Mouse (Mus musculus) CD4-positive, CD25-positive, alpha-beta regulatory T cell (primary cell): Measurements from ENCODE around the gene Gid4. TPM values are rescaled to one million over a fixed set of nuclear protein-coding genes. Genes with fewer than 3 reads are reported as not detected.

Experiments used
- polyA plus RNA-seq: library from polyadenylated mRNA; unstranded; fragments of 100-300 nt; shearing (Covaris generic); gene quantifications from one replicate; pipeline ENCODE4 v1.2.1, GENCODE M21; 2017

Gene Gid4
- polyA plus RNA-seq, result 32.6 TPM

DNA sequence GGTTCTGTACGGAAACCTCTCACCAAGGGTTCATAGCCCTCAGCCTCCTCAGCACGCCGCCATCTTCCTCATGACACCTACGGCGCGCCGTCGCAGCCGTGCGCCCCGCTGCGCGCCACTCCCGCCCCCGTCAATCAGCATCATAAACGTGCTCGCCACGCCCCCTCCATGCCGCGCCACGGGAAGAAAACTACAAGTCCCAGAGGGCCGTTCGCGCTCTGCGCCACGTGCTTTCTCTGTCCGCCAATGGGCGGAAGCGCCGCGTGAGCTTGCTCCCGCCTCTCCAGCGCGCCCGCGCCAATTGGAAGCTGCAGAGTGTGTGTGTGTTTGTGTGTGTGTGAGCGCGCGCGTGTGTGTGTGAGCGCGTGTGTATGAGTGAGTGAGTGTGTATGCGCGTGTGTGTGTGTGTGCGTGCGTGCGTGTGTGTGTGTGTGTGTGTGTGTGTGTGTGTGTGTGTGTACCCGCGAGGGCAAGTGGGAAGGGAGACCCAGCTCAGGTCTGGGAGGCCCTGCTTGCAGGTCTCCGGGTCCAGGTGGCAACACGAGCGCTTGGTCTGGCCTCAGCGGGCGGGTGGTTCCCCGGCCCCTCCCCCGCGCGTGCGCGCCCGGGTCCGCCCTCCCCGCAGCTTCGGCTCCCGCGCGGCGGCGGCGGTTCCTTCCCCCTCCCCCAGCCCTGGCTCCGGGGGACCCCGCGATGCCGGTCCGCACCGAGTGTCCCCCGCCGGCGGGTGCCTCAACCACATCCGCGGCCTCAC, at the start of gene Gid4:
Gene Gid4, plus strand, starts transcription at position 183 of the 754 bp plus-strand sequence.

DNA sequence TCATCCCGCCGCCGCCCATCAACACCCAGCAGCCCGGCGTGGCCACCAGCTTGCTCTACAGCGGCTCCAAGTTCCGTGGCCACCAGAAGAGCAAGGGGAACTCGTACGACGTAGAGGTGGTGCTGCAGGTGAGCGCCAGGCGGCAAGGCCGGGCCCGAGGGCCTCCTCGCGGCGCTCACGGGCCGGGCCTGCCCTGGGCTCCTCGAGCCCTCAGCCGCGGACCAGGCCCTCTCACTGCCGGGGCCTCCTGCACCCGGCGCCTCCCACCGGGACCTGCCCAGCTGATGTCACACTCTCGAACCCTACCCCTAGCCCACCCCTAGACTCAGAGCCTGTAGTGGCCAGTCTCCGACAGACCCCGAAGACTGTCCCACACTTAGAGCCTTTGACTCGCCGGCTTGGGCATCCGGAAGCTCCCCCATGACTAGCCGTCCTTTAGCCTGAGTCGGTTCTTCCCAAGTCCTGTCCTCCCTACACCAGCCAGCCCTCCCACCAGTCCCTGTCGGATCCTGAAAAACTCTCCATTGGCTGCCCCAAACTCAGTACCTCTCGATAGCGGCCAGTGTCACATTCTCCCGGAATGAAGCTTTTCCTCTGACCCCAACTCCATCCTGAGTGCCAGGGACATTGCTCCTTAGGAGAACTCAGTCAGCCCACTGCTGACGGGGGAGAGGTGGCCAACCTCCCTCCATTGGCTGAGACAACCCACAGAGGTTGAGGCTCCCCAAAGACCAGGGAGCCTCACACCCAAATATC, 950 bp downstream of the Gid4 start, which contains the start of gene Atpaf2:
Gene Atpaf2, minus strand, starts transcription at position 741 of the 756 bp plus-strand sequence.

DNA sequence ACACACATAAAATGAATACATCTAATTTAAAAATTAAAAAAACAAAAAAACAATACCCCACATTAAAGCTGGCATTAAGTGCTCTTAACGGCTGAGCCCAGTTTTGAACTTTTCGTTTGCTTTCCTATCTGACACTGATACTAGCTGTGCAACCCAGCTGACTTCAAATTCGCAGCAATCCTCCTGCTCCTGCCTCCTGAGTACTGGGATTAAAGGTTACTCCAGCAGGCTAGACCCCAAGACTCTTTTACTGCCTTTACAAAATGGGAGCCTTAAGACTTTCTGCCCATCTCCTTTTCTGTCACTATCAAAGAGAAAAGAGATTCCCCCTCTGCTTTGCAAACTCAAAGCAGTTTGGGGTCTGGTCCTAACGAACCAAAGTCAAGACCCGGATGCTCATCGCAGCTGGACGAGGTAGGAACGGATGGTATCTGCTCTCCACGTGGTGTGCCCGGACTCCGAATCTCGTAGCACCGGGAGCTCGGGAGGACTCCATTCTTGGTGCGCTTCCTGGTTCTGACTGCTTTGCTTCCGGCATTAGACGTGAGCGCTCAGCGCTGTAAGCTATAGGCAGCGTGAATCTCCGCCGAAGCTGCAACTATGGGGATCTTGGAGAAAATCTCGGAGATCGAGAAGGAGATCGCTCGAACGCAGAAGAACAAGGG, 37.3 kb downstream of the Gid4 start, which contains the start of gene Drg2:
Gene Drg2, plus strand, starts transcription at position 512 of the 665 bp plus-strand sequence.

DNA sequence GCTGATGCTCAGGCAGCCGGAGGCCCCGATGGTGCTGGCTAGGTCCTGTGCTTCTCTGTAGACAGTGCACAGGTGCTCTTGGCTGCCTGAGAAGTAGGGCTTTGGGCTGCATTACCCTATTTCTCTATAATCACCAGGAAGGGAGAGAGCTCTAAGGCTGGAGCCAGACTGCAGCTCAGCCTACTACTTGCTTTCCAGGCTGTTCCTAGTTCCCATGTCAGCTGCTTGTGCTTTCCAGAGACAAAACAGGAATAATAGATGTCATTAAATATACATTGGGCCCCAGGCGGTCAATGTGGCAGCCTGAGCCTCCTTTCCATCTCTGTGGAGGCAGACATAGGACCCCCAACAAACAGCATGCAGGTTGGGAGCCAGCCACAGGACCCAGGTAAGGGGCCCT, 52.1 kb downstream of the Gid4 start, which contains the start of gene Myo15:
Gene Myo15, plus strand, starts transcription at position 301 of the 400 bp plus-strand sequence.

Other genes with a start within 250 kb of the Gid4 start
- 80.2 TPM for gene Srebf1, start 194.6 kb upstream of the Gid4 start, polyA plus RNA-seq
- gene Tom1l2, start 64.2 kb upstream of the Gid4 start, polyA plus RNA-seq, result 56.3 TPM
- 0.74 TPM for gene Drc3, start 63.8 kb upstream of the Gid4 start, polyA plus RNA-seq
- gene Atpaf2, start 1.3 kb downstream of the Gid4 start, polyA plus RNA-seq, result 48.4 TPM
- gene Drg2, start 37.4 kb downstream of the Gid4 start, polyA plus RNA-seq, result 62.8 TPM
- gene Myo15, start 52.2 kb downstream of the Gid4 start, polyA plus RNA-seq, result 0.07 TPM
- gene Alkbh5, start 119.2 kb downstream of the Gid4 start, polyA plus RNA-seq, result 29.9 TPM